Mouse (Mus musculus): ENCODE results near the gene Ppp2r5c.

Ppp2r5c gene

GRCm38 (mm10) chr12:110608460-110609152 is 161.7 kb downstream of the Ppp2r5c start:
- 47% methylated on average over 11 of the region's 11 CpGs for WGBS

- 51% methylated on average over 9 of the region's 9 CpGs for WGBS
Measured at GRCm38 (mm10) chr12:110609153-110609497, 162.2 kb downstream of the Ppp2r5c start.

GRCm38 (mm10) chr12:110610713-110611112 is 163.8 kb downstream of the Ppp2r5c start:
- 77% methylated on average over 2 of the region's 2 CpGs for WGBS

- WGBS, result 69% methylated on average over 11 of the region's 11 CpGs
Measured at GRCm38 (mm10) chr12:110630056-110630455, 183.1 kb downstream of the Ppp2r5c start.
